Mouse (Mus musculus) hindbrain, embryonic 10.5 days (tissue): ENCODE measurements at regions not wholly inside any gene's neighbourhood (a gene's known extent, or its start where the extent isn't known, plus 50 kb on each side); places are given as distances from the start of the nearest gene placed in this dataset.

ENCODE experiments used
- DNase-seq: peaks from one replicate; pipeline ENCODE4 v3.0.0-alpha.2; 2017; ENCODE audit warnings: low spot score
- H3K27ac ChIP-seq: fragments of 300-500 bp; sonication (generic); 2 replicates; pipeline ENCODE4 v1.5.1; 2016; ENCODE audit warnings: mild to moderate bottlenecking, moderate library complexity
- H3K27me3 ChIP-seq: fragments of 300-500 bp; sonication (generic); 2 replicates; pipeline ENCODE4 v1.6.1; 2016; ENCODE audit warnings: mild to moderate bottlenecking; ENCODE audit not compliant: poor library complexity, insufficient read depth, severe bottlenecking
- H3K36me3 ChIP-seq: fragments of 300-500 bp; sonication (generic); 2 replicates; pipeline ENCODE4 v1.6.1; 2016; ENCODE audit warnings: mild to moderate bottlenecking, moderate library complexity
- H3K4me1 ChIP-seq: fragments of 300-500 bp; sonication (generic); replicated peaks from 2 replicates; pipeline ENCODE4 v1.6.1; 2016; ENCODE audit warnings: mild to moderate bottlenecking
- H3K4me3 ChIP-seq: fragments of 300-500 bp; sonication (generic); 2 replicates; pipeline ENCODE4 v1.5.1; 2016; ENCODE audit warnings: mild to moderate bottlenecking, moderate library complexity
- H3K9me3 ChIP-seq: fragments of 300-500 bp; sonication (generic); 2 replicates; pipeline ENCODE4 v1.6.1; 2016; ENCODE audit warnings: mild to moderate bottlenecking, moderate library complexity
- WGBS: fragments of 180-500 bp; shearing (Covaris S2); methylation state at CpG from one replicate; pipeline ENCODE4 v1.1.7; 2016; 5-methylcytosine and 5-hydroxymethylcytosine counted together

GRCm38 (mm10) chr13:71617198-71617597 is 346.3 kb downstream of the Irx1 start:
- H3K36me3 ChIP-seq = no peaks in the 10 kb centered on the region
- H3K27me3 ChIP-seq = no peaks in the 10 kb centered on the region
- 28% methylated on average over 2 of the region's 2 CpGs for WGBS
- H3K27ac ChIP-seq = no peak overlapping the region
- peaks cover 8% of the 10 kb centered on the region; the same call in 1 of the 2 replicates for H3K4me1 ChIP-seq
- no peaks in the 10 kb centered on the region for H3K9me3 ChIP-seq
- no peak for DNase-seq
- no peak overlapping the region for H3K4me3 ChIP-seq

GRCm38 (mm10) chr13:71612393-71613179 is 350.9 kb downstream of the Irx1 start:
- Histone ChIP-seq H3K4me1 (peaks cover 7% of the 10 kb centered on the region; the same call in 1 of the 2 replicates), H3K27me3 (no peaks in the 10 kb centered on the region), H3K27ac (no peak overlapping the region), H3K9me3 (no peaks in the 10 kb centered on the region), H3K36me3 (no peaks in the 10 kb centered on the region), H3K4me3 (no peak overlapping the region)
- no peak for DNase-seq
- WGBS = 85% methylated on average over 7 of the region's 7 CpGs

GRCm38 (mm10) chr13:71582486-71582885 is 381.0 kb downstream of the Irx1 start:
- H3K4me3 ChIP-seq = no peak overlapping the region
- no peak overlapping the region for H3K27ac ChIP-seq
- H3K4me1 ChIP-seq = peaks cover 6% of the 10 kb centered on the region
- no peaks in the 10 kb centered on the region for H3K36me3 ChIP-seq
- H3K9me3 ChIP-seq = no peaks in the 10 kb centered on the region
- 33% methylated on average over 4 of the region's 4 CpGs for WGBS
- DNase-seq = peak; percentile 33
- no peaks in the 10 kb centered on the region; the same call in 1 of the 2 replicates for H3K27me3 ChIP-seq

- Histone ChIP-seq H3K4me3 (no peak overlapping the region), H3K36me3 (no peaks in the 10 kb centered on the region), H3K27me3 (0 out of 2 replicates have a peak, but pooled peaks cover 3% of the 10 kb centered on the region), H3K27ac (no peak overlapping the region), H3K4me1 (peaks cover 4% of the 10 kb centered on the region; the same call in 1 of the 2 replicates), H3K9me3 (no peaks in the 10 kb centered on the region)
- DNase-seq = no peak
- 67% methylated on average over 6 of the region's 6 CpGs for WGBS
Observed at GRCm38 (mm10) chr13:71565895-71566294, 397.6 kb downstream of the Irx1 start.

GRCm38 (mm10) chr13:71565388-71565787 is 398.1 kb downstream of the Irx1 start:
- no peak overlapping the region for H3K27ac ChIP-seq
- H3K36me3 ChIP-seq = no peaks in the 10 kb centered on the region
- H3K9me3 ChIP-seq = no peaks in the 10 kb centered on the region
- DNase-seq = no peak
- H3K4me1 ChIP-seq = peaks cover 4% of the 10 kb centered on the region; the same call in 1 of the 2 replicates
- H3K27me3 ChIP-seq = 0 out of 2 replicates have a peak, but pooled peaks cover 3% of the 10 kb centered on the region
- WGBS = 79% methylated on average over 7 of the region's 7 CpGs
- H3K4me3 ChIP-seq = no peak overlapping the region

- DNase-seq = peak; percentile 38
- Histone ChIP-seq H3K36me3 (no peaks in the 10 kb centered on the region), H3K27me3 (peaks cover 9% of the 10 kb centered on the region; the same call in 1 of the 2 replicates), H3K27ac (no peak overlapping the region), H3K4me1 (peaks cover 9% of the 10 kb centered on the region), H3K4me3 (no peak overlapping the region), H3K9me3 (no peaks in the 10 kb centered on the region)
- WGBS = 56% methylated on average over 14 of the region's 14 CpGs
Observed at GRCm38 (mm10) chr13:71558477-71559215, 404.9 kb downstream of the Irx1 start.

GRCm38 (mm10) chr13:71555471-71555870 is 408.1 kb downstream of the Irx1 start:
- Histone ChIP-seq H3K4me1 (peaks cover 9% of the 10 kb centered on the region), H3K4me3 (no peak overlapping the region), H3K36me3 (no peaks in the 10 kb centered on the region), H3K27me3 (peaks cover 5% of the 10 kb centered on the region; the same call in 1 of the 2 replicates), H3K9me3 (no peaks in the 10 kb centered on the region), H3K27ac (no peak overlapping the region)
- 73% methylated on average over 6 of the region's 6 CpGs for WGBS
- DNase-seq = no peak

GRCm38 (mm10) chr13:71550109-71550508 is 413.4 kb downstream of the Irx1 start:
- H3K27me3 ChIP-seq = no peaks in the 10 kb centered on the region
- no peaks in the 10 kb centered on the region for H3K9me3 ChIP-seq
- no peak overlapping the region for H3K4me3 ChIP-seq
- no peak overlapping the region for H3K27ac ChIP-seq
- 61% methylated on average over 1 of the region's 1 CpGs for WGBS
- H3K4me1 ChIP-seq = no peaks in the 10 kb centered on the region
- DNase-seq = no peak
- no peaks in the 10 kb centered on the region for H3K36me3 ChIP-seq

GRCm38 (mm10) chr13:71549206-71549831 is 414.2 kb downstream of the Irx1 start:
- no peaks in the 10 kb centered on the region for H3K36me3 ChIP-seq
- no peak for DNase-seq
- no peak overlapping the region for H3K27ac ChIP-seq
- H3K27me3 ChIP-seq = no peaks in the 10 kb centered on the region
- no peaks in the 10 kb centered on the region for H3K9me3 ChIP-seq
- no peaks in the 10 kb centered on the region for H3K4me1 ChIP-seq
- H3K4me3 ChIP-seq = no peak overlapping the region
- 91% methylated on average over 10 of the region's 10 CpGs for WGBS

- WGBS = 85% methylated on average over 4 of the region's 4 CpGs
- no peaks in the 10 kb centered on the region for H3K36me3 ChIP-seq
- no peak overlapping the region for H3K4me3 ChIP-seq
- no peaks in the 10 kb centered on the region for H3K9me3 ChIP-seq
- DNase-seq = no peak
- H3K4me1 ChIP-seq = peaks cover 7% of the 10 kb centered on the region; the same call in 1 of the 2 replicates
- no peak overlapping the region for H3K27ac ChIP-seq
- no peaks in the 10 kb centered on the region for H3K27me3 ChIP-seq
Observed at GRCm38 (mm10) chr13:71538226-71538625, 425.3 kb downstream of the Irx1 start.

- H3K4me3 ChIP-seq = no peak overlapping the region
Observed at GRCm38 (mm10) chr13:71532796-71533351, 430.6 kb downstream of the Irx1 start.

GRCm38 (mm10) chr13:71529397-71530122 is 434.0 kb downstream of the Irx1 start:
- peak; percentile 61 for DNase-seq
- Histone ChIP-seq H3K36me3 (no peaks in the 10 kb centered on the region), H3K9me3 (no peaks in the 10 kb centered on the region), H3K27me3 (peaks cover 39% of the 10 kb centered on the region), H3K27ac (peak overlapping the region; percentile 66), H3K4me3 (peak overlapping the region; percentile 20), H3K4me1 (peaks cover 15% of the 10 kb centered on the region)
- WGBS = 24% methylated on average over 14 of the region's 14 CpGs

More at GRCm38 (mm10) chr13:71532796-71533351, 430.6 kb downstream of the Irx1 start:
- Histone ChIP-seq H3K36me3 (no peaks in the 10 kb centered on the region), H3K27ac (no peak overlapping the region), H3K4me1 (peaks cover 15% of the 10 kb centered on the region), H3K27me3 (peaks cover 32% of the 10 kb centered on the region), H3K9me3 (no peaks in the 10 kb centered on the region)
- 85% methylated on average over 7 of the region's 7 CpGs for WGBS
- DNase-seq = no peak
